Mouse (Mus musculus) neural tube, embryonic 13.5 days (tissue): ENCODE measurements around the gene Mrps10. TPM values are rescaled to one million over a fixed set of nuclear protein-coding genes. Genes with fewer than 3 reads are reported as not detected.
"Not testable (repeated sequence)": the region's sequence is repeated elsewhere in the genome, so short reads cannot be mapped to it uniquely, and the experiment has no call there.

Experiments
- ATAC-seq: fragments of 200-750 bp; cut with Nextera tagmentation; 2 replicates; pipeline ENCODE4 v1.8.0; 2017; ENCODE audit warnings: low read depth, mild to moderate bottlenecking, moderate TSS enrichment, moderate library complexity
- H3K27ac ChIP-seq: fragments of 300-500 bp; sonication (generic); replicated peaks from 2 replicates; pipeline ENCODE4 v1.5.1; 2015; ENCODE audit warnings: moderate library complexity, mild to moderate bottlenecking, inconsistent platforms
- H3K27me3 ChIP-seq: fragments of 300-500 bp; sonication (generic); 2 replicates; pipeline ENCODE4 v1.6.1; 2015; ENCODE audit warnings: mild to moderate bottlenecking, inconsistent platforms
- H3K36me3 ChIP-seq: fragments of 300-500 bp; sonication (generic); 2 replicates; pipeline ENCODE4 v1.6.1; 2015; ENCODE audit warnings: mild to moderate bottlenecking, inconsistent platforms
- H3K4me1 ChIP-seq: fragments of 300-500 bp; sonication (generic); replicated peaks from 2 replicates; pipeline ENCODE4 v1.6.1; 2015; ENCODE audit warnings: inconsistent platforms
- H3K4me2 ChIP-seq: fragments of 300-500 bp; sonication (generic); 2 replicates; pipeline ENCODE4 v1.6.1; 2015; ENCODE audit warnings: inconsistent platforms, mild to moderate bottlenecking, moderate library complexity
- H3K4me3 ChIP-seq: fragments of 300-500 bp; sonication (generic); 2 replicates; pipeline ENCODE4 v1.5.1; 2015; ENCODE audit warnings: mild to moderate bottlenecking, inconsistent platforms
- H3K9ac ChIP-seq: fragments of 300-500 bp; sonication (generic); 2 replicates; pipeline ENCODE4 v1.6.1; 2015; ENCODE audit warnings: moderate library complexity, mild to moderate bottlenecking, inconsistent platforms
- H3K9me3 ChIP-seq: fragments of 300-500 bp; sonication (generic); 2 replicates; pipeline ENCODE4 v1.6.1; 2016; ENCODE audit warnings: inconsistent platforms
- WGBS: fragments of 180-500 bp; shearing (Covaris S2); methylation state at CpG from one replicate; pipeline ENCODE4 v1.1.7; 2015; 5-methylcytosine and 5-hydroxymethylcytosine counted together
- polyA plus RNA-seq: library from polyadenylated mRNA; unstranded; fragments of >200 nt; fragmentation: Nextera tagmentation; extraction: Ambion mirVana; gene quantifications from 2 replicates; pipeline ENCODE4 v1.2.1, GENCODE M21; 2015

Mrps10 gene
- polyA plus RNA-seq, 1 experiment from 2014 or later = 78.1 TPM

GRCm38 (mm10) chr17:47385145-47385544 lies 16.5 kb downstream of the Mrps10 start, which contains the start of gene Guca1b:
Gene Guca1b (plus strand): TSS chr17:47385393.
- H3K36me3 ChIP-seq = peaks cover 16% of the 10 kb centered on the region
- no peaks in the 10 kb centered on the region for H3K4me1 ChIP-seq
- no peak within 1 kb of the TSS for H3K27ac ChIP-seq
- no peak within 1 kb of the TSS for H3K4me2 ChIP-seq
- ATAC-seq = no peak
- H3K9me3 ChIP-seq = no peaks in the 10 kb centered on the region
- H3K27me3 ChIP-seq = no peaks in the 10 kb centered on the region
- 39% methylated on average over 10 of the region's 10 CpGs for WGBS
- H3K4me3 ChIP-seq = no peak within 1 kb of the TSS
- no peak within 1 kb of the TSS for H3K9ac ChIP-seq

- H3K9ac ChIP-seq = no peak overlapping the region
- H3K4me1 ChIP-seq = no peaks in the 10 kb centered on the region
- no peak overlapping the region for H3K4me3 ChIP-seq
- H3K27me3 ChIP-seq = no peaks in the 10 kb centered on the region
- peaks cover 1% of the 10 kb centered on the region; the same call in 1 of the 2 replicates for H3K36me3 ChIP-seq
- H3K27ac ChIP-seq = no peak overlapping the region
- no peak for ATAC-seq
- WGBS = 71% methylated on average over 4 of the region's 4 CpGs
- no peaks in the 10 kb centered on the region for H3K9me3 ChIP-seq
- no peak overlapping the region for H3K4me2 ChIP-seq
These were observed 18.0 kb downstream of the Mrps10 start for GRCm38 (mm10) chr17:47386649-47387048.

- ATAC-seq = 0 out of 2 replicates have a peak, but pooled peaks have one; percentile 2
- Histone ChIP-seq H3K36me3 (no peaks in the 10 kb centered on the region), H3K9ac (peak overlapping the region; percentile 47), H3K4me1 (peaks cover 13% of the 10 kb centered on the region), H3K27me3 (peaks cover 33% of the 10 kb centered on the region), H3K9me3 (no peaks in the 10 kb centered on the region), H3K27ac (no peak overlapping the region), H3K4me3 (peak overlapping the region; percentile 14; the same call in 1 of the 2 replicates), H3K4me2 (peak overlapping the region; percentile 48)
- 19% methylated on average over 24 of the region's 24 CpGs for WGBS
These were observed 25.7 kb downstream of the Mrps10 start for GRCm38 (mm10) chr17:47394223-47394869.

- Histone ChIP-seq H3K4me1 (peaks cover 13% of the 10 kb centered on the region), H3K27me3 (peaks cover 33% of the 10 kb centered on the region), H3K4me3 (peak overlapping the region; percentile 22), H3K4me2 (peak overlapping the region; percentile 48), H3K9me3 (no peaks in the 10 kb centered on the region), H3K27ac (no peak overlapping the region), H3K36me3 (no peaks in the 10 kb centered on the region), H3K9ac (no peak overlapping the region)
- peak; percentile 56 for ATAC-seq
- 3% methylated on average over 20 of the region's 20 CpGs for WGBS
These were observed 26.8 kb downstream of the Mrps10 start for GRCm38 (mm10) chr17:47395376-47395913.

GRCm38 (mm10) chr17:47399091-47399490 lies 30.4 kb downstream of the Mrps10 start:
- no peak overlapping the region for H3K9ac ChIP-seq
- WGBS = 90% methylated on average over 8 of the region's 8 CpGs
- H3K9me3 ChIP-seq = no peaks in the 10 kb centered on the region
- peaks cover 13% of the 10 kb centered on the region for H3K4me1 ChIP-seq
- peaks cover 30% of the 10 kb centered on the region for H3K27me3 ChIP-seq
- no peak overlapping the region for H3K4me2 ChIP-seq
- H3K4me3 ChIP-seq = no peak overlapping the region
- ATAC-seq = no peak
- no peaks in the 10 kb centered on the region for H3K36me3 ChIP-seq
- no peak overlapping the region for H3K27ac ChIP-seq

GRCm38 (mm10) chr17:47400451-47400850 lies 31.8 kb downstream of the Mrps10 start, which contains the start of gene Guca1a:
Gene Guca1a (minus strand): TSS chr17:47400584.
- Histone ChIP-seq H3K36me3 (no peaks in the 10 kb centered on the region), H3K4me2 (no peak within 1 kb of the TSS), H3K4me1 (peaks cover 4% of the 10 kb centered on the region), H3K4me3 (no peak within 1 kb of the TSS), H3K9me3 (no peaks in the 10 kb centered on the region), H3K27ac (no peak within 1 kb of the TSS), H3K9ac (no peak within 1 kb of the TSS), H3K27me3 (peaks cover 23% of the 10 kb centered on the region)
- ATAC-seq = no peak
- WGBS = 67% methylated on average over 10 of the region's 10 CpGs

- no peak overlapping the region for H3K4me2 ChIP-seq
- ATAC-seq = no peak
- no peak overlapping the region for H3K9ac ChIP-seq
- H3K36me3 ChIP-seq = no peaks in the 10 kb centered on the region
- H3K4me1 ChIP-seq = peaks cover 7% of the 10 kb centered on the region
- H3K4me3 ChIP-seq = no peak overlapping the region
- no peaks in the 10 kb centered on the region for H3K9me3 ChIP-seq
- WGBS = 72% methylated on average over 10 of the region's 10 CpGs
- H3K27me3 ChIP-seq = peaks cover 56% of the 10 kb centered on the region
- no peak overlapping the region for H3K27ac ChIP-seq
These were observed 39.2 kb downstream of the Mrps10 start for GRCm38 (mm10) chr17:47407717-47408557.

GRCm38 (mm10) chr17:47408558-47408898 lies 39.8 kb downstream of the Mrps10 start:
- no peaks in the 10 kb centered on the region for H3K9me3 ChIP-seq
- no peak overlapping the region for H3K27ac ChIP-seq
- peaks cover 61% of the 10 kb centered on the region for H3K27me3 ChIP-seq
- no peak overlapping the region for H3K9ac ChIP-seq
- 23% methylated on average over 8 of the region's 8 CpGs for WGBS
- H3K36me3 ChIP-seq = no peaks in the 10 kb centered on the region
- no peak overlapping the region for H3K4me3 ChIP-seq
- peaks cover 7% of the 10 kb centered on the region for H3K4me1 ChIP-seq
- ATAC-seq = no peak
- no peak overlapping the region for H3K4me2 ChIP-seq

- WGBS = 4% methylated on average over 74 of the region's 74 CpGs
- peak; percentile 47 for ATAC-seq
- H3K4me1 ChIP-seq, H3K9me3 ChIP-seq, H3K27ac ChIP-seq, H3K36me3 ChIP-seq: not testable (repeated sequence)
- peak overlapping the region; percentile 43 for H3K9ac ChIP-seq
- peaks cover 59% of the 10 kb centered on the region for H3K27me3 ChIP-seq
- peak overlapping the region; percentile 58 for H3K4me2 ChIP-seq
- peak overlapping the region; percentile 36 for H3K4me3 ChIP-seq
These were observed 41.5 kb downstream of the Mrps10 start for GRCm38 (mm10) chr17:47409897-47410861.

GRCm38 (mm10) chr17:47420195-47420594 lies 51.5 kb downstream of the Mrps10 start:
- Histone ChIP-seq H3K27ac (no peak overlapping the region), H3K4me2 (no peak overlapping the region), H3K4me1 (no peaks in the 10 kb centered on the region), H3K9me3 (no peaks in the 10 kb centered on the region), H3K9ac (no peak overlapping the region), H3K4me3 (no peak overlapping the region), H3K27me3 (no peaks in the 10 kb centered on the region), H3K36me3 (no peaks in the 10 kb centered on the region)
- ATAC-seq = no peak
- WGBS = 77% methylated on average over 2 of the region's 2 CpGs

- H3K27ac ChIP-seq = no peak overlapping the region
- H3K9ac ChIP-seq = no peak overlapping the region
- no peak overlapping the region for H3K4me2 ChIP-seq
- no peaks in the 10 kb centered on the region for H3K27me3 ChIP-seq
- H3K9me3 ChIP-seq = no peaks in the 10 kb centered on the region
- H3K36me3 ChIP-seq = no peaks in the 10 kb centered on the region
- H3K4me3 ChIP-seq = no peak overlapping the region
- 73% methylated on average over 3 of the region's 3 CpGs for WGBS
- ATAC-seq = no peak
- H3K4me1 ChIP-seq = no peaks in the 10 kb centered on the region
These were observed 52.9 kb downstream of the Mrps10 start for GRCm38 (mm10) chr17:47421566-47421965.
